Mouse (Mus musculus) heart, embryonic 13.5 days (tissue): Measurements from ENCODE around the gene Cdh4. TPM values are rescaled to one million over a fixed set of nuclear protein-coding genes. Genes with fewer than 3 reads are reported as not detected.

Experiments
- ATAC-seq: fragments of 200-750 bp; cut with Nextera tagmentation; 2 replicates; pipeline ENCODE4 v1.8.0; 2017; ENCODE audit warnings: moderate TSS enrichment; ENCODE audit not compliant: insufficient number of reproducible peaks, low FRiP score, low TSS enrichment; ENCODE audit errors: extremely low read depth
- H3K27ac ChIP-seq: fragments of 300-500 bp; sonication (generic); replicated peaks from 2 replicates; pipeline ENCODE4 v1.5.1; 2015; ENCODE audit warnings: moderate library complexity, mild to moderate bottlenecking, inconsistent platforms
- H3K27me3 ChIP-seq: fragments of 300-500 bp; sonication (generic); replicated peaks from 2 replicates; pipeline ENCODE4 v1.6.1; 2015; ENCODE audit warnings: mild to moderate bottlenecking, inconsistent platforms
- H3K36me3 ChIP-seq: fragments of 300-500 bp; sonication (generic); 2 replicates; pipeline ENCODE4 v1.6.1; 2015; ENCODE audit warnings: mild to moderate bottlenecking, inconsistent platforms
- H3K4me1 ChIP-seq: fragments of 300-500 bp; sonication (generic); 2 replicates; pipeline ENCODE4 v1.6.1; 2015; ENCODE audit warnings: inconsistent platforms
- H3K4me2 ChIP-seq: fragments of 300-500 bp; sonication (generic); 2 replicates; pipeline ENCODE4 v1.6.1; 2015; ENCODE audit warnings: inconsistent platforms, mild to moderate bottlenecking, moderate library complexity
- H3K4me3 ChIP-seq: fragments of 300-500 bp; sonication (generic); 2 replicates; pipeline ENCODE4 v1.5.1; 2015; ENCODE audit warnings: moderate library complexity, mild to moderate bottlenecking, inconsistent platforms
- H3K9ac ChIP-seq: fragments of 300-500 bp; sonication (generic); 2 replicates; pipeline ENCODE4 v1.6.1; 2015; ENCODE audit warnings: inconsistent platforms, mild to moderate bottlenecking, moderate library complexity
- H3K9me3 ChIP-seq: fragments of 300-500 bp; sonication (generic); 2 replicates; pipeline ENCODE4 v1.6.1; 2016; ENCODE audit warnings: inconsistent platforms
- WGBS: fragments of 180-500 bp; shearing (Covaris S2); methylation state at CpG from one replicate; pipeline ENCODE4 v1.1.7; 2015; ENCODE audit warnings: mixed read lengths; 5-methylcytosine and 5-hydroxymethylcytosine counted together
- polyA plus RNA-seq: library from polyadenylated mRNA; unstranded; fragments of >200 nt; fragmentation: Nextera tagmentation; extraction: Ambion mirVana; gene quantifications from 2 replicates; pipeline ENCODE4 v1.2.1, GENCODE M21; 2015

Gene Cdh4
- polyA plus RNA-seq, 1 experiment from 2014 or later = 1.4 TPM

GRCm38 (mm10) chr2:179865097-179865496, 422.9 kb downstream of the Cdh4 start:
- no peak overlapping the region for H3K27ac ChIP-seq
- peaks cover 9% of the 10 kb centered on the region; the same call in 1 of the 2 replicates for H3K4me1 ChIP-seq
- H3K9ac ChIP-seq = no peak overlapping the region
- no peak overlapping the region for H3K4me2 ChIP-seq
- 69% methylated on average over 5 of the region's 5 CpGs for WGBS
- peaks cover 9% of the 10 kb centered on the region; the same call in 1 of the 2 replicates for H3K27me3 ChIP-seq
- no peaks in the 10 kb centered on the region for H3K36me3 ChIP-seq
- no peaks in the 10 kb centered on the region for H3K9me3 ChIP-seq
- H3K4me3 ChIP-seq = no peak overlapping the region
- no peak for ATAC-seq

GRCm38 (mm10) chr2:179867669-179868068, 425.4 kb downstream of the Cdh4 start:
- Histone ChIP-seq H3K9ac (no peak overlapping the region), H3K4me1 (peaks cover 9% of the 10 kb centered on the region; the same call in 1 of the 2 replicates), H3K36me3 (no peaks in the 10 kb centered on the region), H3K27me3 (peaks cover 12% of the 10 kb centered on the region; the same call in 1 of the 2 replicates), H3K4me2 (no peak overlapping the region), H3K4me3 (no peak overlapping the region), H3K9me3 (no peaks in the 10 kb centered on the region), H3K27ac (no peak overlapping the region)
- WGBS = 42% methylated on average over 3 of the region's 3 CpGs
- ATAC-seq = no peak

GRCm38 (mm10) chr2:179869871-179870270, 427.6 kb downstream of the Cdh4 start:
- Histone ChIP-seq H3K9ac (no peak overlapping the region), H3K4me3 (no peak overlapping the region), H3K4me1 (peaks cover 9% of the 10 kb centered on the region; the same call in 1 of the 2 replicates), H3K9me3 (no peaks in the 10 kb centered on the region), H3K36me3 (no peaks in the 10 kb centered on the region), H3K27ac (no peak overlapping the region), H3K4me2 (no peak overlapping the region), H3K27me3 (peaks cover 15% of the 10 kb centered on the region; the same call in 1 of the 2 replicates)
- ATAC-seq = no peak
- 16% methylated on average over 2 of the region's 2 CpGs for WGBS

GRCm38 (mm10) chr2:179872724-179873123, 430.5 kb downstream of the Cdh4 start:
- Histone ChIP-seq H3K27me3 (peaks cover 26% of the 10 kb centered on the region), H3K4me2 (no peak overlapping the region), H3K27ac (no peak overlapping the region), H3K9ac (no peak overlapping the region), H3K36me3 (no peaks in the 10 kb centered on the region), H3K4me1 (0 out of 2 replicates have a peak, but pooled peaks cover 5% of the 10 kb centered on the region), H3K4me3 (no peak overlapping the region), H3K9me3 (no peaks in the 10 kb centered on the region)
- ATAC-seq = no peak
- WGBS = 60% methylated on average over 5 of the region's 5 CpGs

- Histone ChIP-seq H3K9me3 (no peaks in the 10 kb centered on the region), H3K9ac (no peak overlapping the region), H3K27ac (no peak overlapping the region), H3K4me1 (0 out of 2 replicates have a peak, but pooled peaks cover under 1% of the 10 kb centered on the region), H3K27me3 (peaks cover 26% of the 10 kb centered on the region), H3K36me3 (no peaks in the 10 kb centered on the region), H3K4me3 (no peak overlapping the region), H3K4me2 (no peak overlapping the region)
- no peak for ATAC-seq
- WGBS = 47% methylated on average over 5 of the region's 5 CpGs
Observed at GRCm38 (mm10) chr2:179873315-179873714, 431.1 kb downstream of the Cdh4 start.

GRCm38 (mm10) chr2:179875147-179875546, 432.9 kb downstream of the Cdh4 start:
- Histone ChIP-seq H3K27ac (no peak overlapping the region), H3K4me1 (no peaks in the 10 kb centered on the region), H3K4me2 (no peak overlapping the region), H3K9ac (no peak overlapping the region), H3K36me3 (no peaks in the 10 kb centered on the region), H3K9me3 (no peaks in the 10 kb centered on the region), H3K27me3 (peaks cover 21% of the 10 kb centered on the region), H3K4me3 (no peak overlapping the region)
- WGBS = 4% methylated on average over 3 of the region's 3 CpGs
- ATAC-seq = no peak

GRCm38 (mm10) chr2:179877551-179878215, 435.5 kb downstream of the Cdh4 start:
- no peak for ATAC-seq
- H3K9me3 ChIP-seq = no peaks in the 10 kb centered on the region
- 67% methylated on average over 9 of the region's 9 CpGs for WGBS

GRCm38 (mm10) chr2:179884561-179884960, 442.3 kb downstream of the Cdh4 start:
- WGBS = 23% methylated on average over 7 of the region's 7 CpGs

More at GRCm38 (mm10) chr2:179877551-179878215, 435.5 kb downstream of the Cdh4 start:
- no peak overlapping the region for H3K9ac ChIP-seq
- H3K36me3 ChIP-seq = no peaks in the 10 kb centered on the region
- H3K27me3 ChIP-seq = peaks cover 14% of the 10 kb centered on the region
- no peak overlapping the region for H3K27ac ChIP-seq
- H3K4me2 ChIP-seq = no peak overlapping the region
- no peaks in the 10 kb centered on the region for H3K4me1 ChIP-seq
- H3K4me3 ChIP-seq = no peak overlapping the region

DNA sequence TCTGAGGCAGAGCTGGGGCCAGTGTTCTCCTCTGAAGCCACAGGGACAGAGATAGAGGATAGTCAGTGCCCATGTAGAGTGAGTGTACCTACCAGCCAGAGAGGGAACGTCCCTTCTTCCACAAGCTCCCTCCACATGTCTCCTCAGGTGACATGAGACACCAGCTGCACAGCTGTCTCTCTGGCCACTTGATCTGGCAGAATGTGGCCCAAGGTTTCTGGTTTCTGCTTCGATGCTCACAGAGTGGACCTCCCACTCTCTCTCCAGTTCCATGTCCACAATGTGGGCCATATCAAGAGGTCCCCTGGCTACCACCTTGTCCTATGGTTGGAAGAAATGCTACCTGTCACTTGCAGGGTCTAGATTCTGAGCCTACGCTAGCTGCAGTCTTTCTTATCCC, 448.8 kb downstream of the Cdh4 start:
- H3K27me3 ChIP-seq = no peaks in the 10 kb centered on the region
- H3K9ac ChIP-seq = no peak overlapping the region
- H3K27ac ChIP-seq = no peak overlapping the region
- ATAC-seq = no peak
- no peaks in the 10 kb centered on the region for H3K4me1 ChIP-seq
- no peak overlapping the region for H3K4me2 ChIP-seq
- H3K4me3 ChIP-seq = no peak overlapping the region
- WGBS = 69% methylated on average over 3 of the region's 3 CpGs
- no peaks in the 10 kb centered on the region for H3K36me3 ChIP-seq
- H3K9me3 ChIP-seq = no peaks in the 10 kb centered on the region

More at GRCm38 (mm10) chr2:179884561-179884960, 442.3 kb downstream of the Cdh4 start:
- Histone ChIP-seq H3K27me3 (no peaks in the 10 kb centered on the region), H3K4me1 (peaks cover 3% of the 10 kb centered on the region; the same call in 1 of the 2 replicates), H3K36me3 (no peaks in the 10 kb centered on the region), H3K4me3 (no peak overlapping the region), H3K27ac (no peak overlapping the region), H3K9ac (no peak overlapping the region), H3K4me2 (no peak overlapping the region), H3K9me3 (no peaks in the 10 kb centered on the region)
- ATAC-seq = no peak

GRCm38 (mm10) chr2:179896949-179897348, 454.7 kb downstream of the Cdh4 start:
- H3K4me2 ChIP-seq = no peak overlapping the region
- H3K27me3 ChIP-seq = no peaks in the 10 kb centered on the region
- no peaks in the 10 kb centered on the region for H3K9me3 ChIP-seq
- H3K9ac ChIP-seq = no peak overlapping the region
- no peaks in the 10 kb centered on the region for H3K36me3 ChIP-seq
- H3K4me1 ChIP-seq = no peaks in the 10 kb centered on the region
- H3K4me3 ChIP-seq = no peak overlapping the region
- no peak overlapping the region for H3K27ac ChIP-seq
- 52% methylated on average over 2 of the region's 2 CpGs for WGBS
- no peak for ATAC-seq

DNA sequence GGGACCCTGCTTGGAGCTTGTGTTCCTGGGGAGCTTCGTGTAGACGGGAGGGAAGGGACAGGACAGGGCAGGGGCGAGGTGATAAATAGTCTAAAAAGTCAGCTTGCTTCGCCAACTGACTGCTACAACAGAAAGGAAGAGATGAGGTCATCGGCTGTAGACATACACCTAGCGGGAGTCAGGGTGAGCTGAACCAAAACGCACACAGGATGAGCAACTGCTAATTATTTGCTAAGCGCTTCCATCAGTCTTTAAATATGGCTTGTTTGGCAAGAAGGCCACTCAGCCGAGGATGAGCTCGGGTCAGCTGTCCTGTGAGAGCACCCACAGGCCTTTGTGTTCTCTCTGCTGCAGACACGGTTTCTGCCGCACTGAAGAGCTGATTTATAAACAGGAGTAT, 470.7 kb downstream of the Cdh4 start:
- no peak overlapping the region for H3K9ac ChIP-seq
- no peaks in the 10 kb centered on the region for H3K27me3 ChIP-seq
- no peak overlapping the region for H3K4me2 ChIP-seq
- H3K27ac ChIP-seq = no peak overlapping the region
- H3K9me3 ChIP-seq = no peaks in the 10 kb centered on the region
- peaks cover 75% of the 10 kb centered on the region for H3K36me3 ChIP-seq
- no peak for ATAC-seq
- H3K4me1 ChIP-seq = no peaks in the 10 kb centered on the region
- no peak overlapping the region for H3K4me3 ChIP-seq
- WGBS = 79% methylated on average over 12 of the region's 12 CpGs

DNA sequence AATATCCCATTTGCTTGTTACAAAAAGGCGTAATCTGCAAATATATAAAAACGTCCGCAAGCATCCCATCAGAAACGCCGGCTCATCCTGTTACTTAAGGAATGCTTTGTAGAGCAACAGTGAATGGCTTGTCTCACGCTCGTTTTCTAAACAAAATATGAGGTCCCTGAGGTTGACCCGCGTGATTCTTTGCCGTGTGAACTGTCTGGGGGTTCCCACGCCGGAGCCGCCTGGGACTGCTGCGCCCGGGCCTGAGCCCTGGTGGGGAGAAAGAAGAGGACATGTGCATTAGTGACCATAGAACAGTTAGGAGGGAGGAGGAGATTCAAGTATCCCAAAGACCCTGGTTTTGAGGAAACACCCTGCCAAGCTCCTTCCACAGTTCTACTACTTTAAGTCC, 471.1 kb downstream of the Cdh4 start:
- Histone ChIP-seq H3K4me3 (no peak overlapping the region), H3K27ac (no peak overlapping the region), H3K9me3 (no peaks in the 10 kb centered on the region), H3K9ac (no peak overlapping the region), H3K4me1 (no peaks in the 10 kb centered on the region), H3K27me3 (no peaks in the 10 kb centered on the region), H3K4me2 (no peak overlapping the region), H3K36me3 (peaks cover 79% of the 10 kb centered on the region)
- no peak for ATAC-seq
- WGBS = 89% methylated on average over 15 of the region's 15 CpGs
